Mouse (Mus musculus): ENCODE measurements around the gene Gsx2. TPM values are rescaled to one million over a fixed set of nuclear protein-coding genes. Genes with fewer than 3 reads are reported as not detected.
A peak's percentile ranks its signal among the peaks of the same experiment; 100 is the strongest.

Gene Gsx2
- polyA plus RNA-seq (2015; fragmentation: Nextera tagmentation; extraction: Ambion mirVana) = not detected in 2 replicates

DNA sequence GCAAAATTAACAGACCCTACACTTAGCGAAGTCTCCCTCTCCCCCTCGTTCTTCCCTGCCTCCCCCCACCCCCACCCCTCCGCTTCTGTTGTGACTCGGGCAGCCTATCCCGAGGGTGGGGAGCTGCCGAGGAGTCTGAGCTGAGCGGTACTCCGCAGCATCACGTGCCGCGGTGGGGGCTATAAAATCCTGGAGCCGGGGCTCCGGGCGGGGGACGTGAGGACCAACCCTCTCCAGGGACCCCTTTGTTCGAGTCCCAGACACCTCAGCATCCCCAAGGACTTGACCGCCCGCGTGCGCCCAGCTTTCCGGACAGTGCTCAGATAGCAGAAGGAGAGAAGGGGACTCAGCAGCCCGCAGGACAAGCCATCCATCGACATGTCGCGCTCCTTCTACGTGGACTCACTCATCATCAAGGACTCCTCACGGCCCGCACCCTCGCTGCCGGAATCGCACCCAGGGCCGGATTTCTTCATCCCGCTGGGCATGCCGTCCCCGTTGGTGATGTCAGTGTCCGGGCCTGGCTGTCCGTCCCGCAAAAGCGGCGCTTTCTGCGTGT, at the start of gene Gsx2:
Gsx2 (plus strand) TSS at position 219 of the 559 bp plus-strand sequence.
- peak within 1 kb of the TSS; percentile 41 for H3K4me2 ChIP-seq (ENCODE audit: low read depth, low read length)
- H3K36me3 ChIP-seq (ENCODE audit: control insufficient read depth, insufficient read depth, low read length) = no peaks in the 10 kb centered on the region
- H3K27me3 ChIP-seq (ENCODE audit: control insufficient read depth, insufficient read depth, low read length) = peaks cover 93% of the 10 kb centered on the region
- H3K4me3 ChIP-seq (replicated peaks; ENCODE audit: low read length) = peak within 1 kb of the TSS; percentile 25
- H3K9me3 ChIP-seq (replicated peaks; ENCODE audit: control insufficient read depth, low read length) = no peaks in the 10 kb centered on the region
- H3K9ac ChIP-seq (ENCODE audit: low read length) = no peak within 1 kb of the TSS
- under 1% methylated on average over 41 of the region's 41 CpGs for WGBS
- H3K27ac ChIP-seq (ENCODE audit: low read length) = no peak within 1 kb of the TSS
- peaks cover 10% of the 10 kb centered on the region for H3K4me1 ChIP-seq (ENCODE audit: control insufficient read depth, insufficient read depth, low read length)
- no peak for ATAC-seq (ENCODE audit: insufficient read depth, low FRiP score)

GRCm38 (mm10) chr5:75035475-75035874, 39.9 kb upstream of the Gsx2 start:
- no peak for ATAC-seq (ENCODE audit: insufficient read depth, low FRiP score)
- H3K36me3 ChIP-seq (ENCODE audit: control insufficient read depth, insufficient read depth, low read length) = no peaks in the 10 kb centered on the region
- 83% methylated on average over 3 of the region's 3 CpGs for WGBS
- H3K4me2 ChIP-seq (ENCODE audit: low read depth, low read length) = no peak overlapping the region
- H3K9me3 ChIP-seq (replicated peaks; ENCODE audit: control insufficient read depth, low read length) = no peaks in the 10 kb centered on the region
- H3K9ac ChIP-seq (ENCODE audit: low read length) = no peak overlapping the region
- no peak overlapping the region for H3K27ac ChIP-seq (ENCODE audit: low read length)
- H3K4me3 ChIP-seq (replicated peaks; ENCODE audit: low read length) = no peak overlapping the region
- H3K27me3 ChIP-seq (ENCODE audit: control insufficient read depth, insufficient read depth, low read length) = no peaks in the 10 kb centered on the region
- peaks cover 3% of the 10 kb centered on the region; the same call in 1 of the 2 replicates for H3K4me1 ChIP-seq (ENCODE audit: control insufficient read depth, insufficient read depth, low read length)

DNA sequence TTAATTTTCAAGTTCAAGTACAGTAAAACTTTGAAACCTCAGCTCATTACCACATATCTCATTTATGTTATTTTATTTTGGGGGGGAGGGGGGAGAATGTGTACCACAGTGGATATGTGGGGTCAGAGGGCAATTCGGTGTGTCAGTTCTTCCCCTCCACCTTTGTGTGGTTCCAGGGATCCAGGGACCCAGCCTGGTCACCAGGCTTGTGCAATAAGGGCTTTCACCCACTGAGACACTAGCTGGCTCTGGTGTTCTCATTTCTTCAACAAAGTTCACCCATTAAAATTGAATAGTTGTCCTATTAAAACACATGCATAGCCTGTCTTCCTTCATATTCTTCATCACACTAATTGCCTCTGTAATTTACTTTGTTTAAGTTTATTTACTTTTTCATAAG, 36.1 kb upstream of the Gsx2 start:
- Histone ChIP-seq H3K4me3 (replicated peaks; ENCODE audit: low read length) (no peak overlapping the region), H3K27me3 (ENCODE audit: control insufficient read depth, insufficient read depth, low read length) (no peaks in the 10 kb centered on the region), H3K4me2 (ENCODE audit: low read depth, low read length) (no peak overlapping the region), H3K9ac (ENCODE audit: low read length) (no peak overlapping the region), H3K9me3 (replicated peaks; ENCODE audit: control insufficient read depth, low read length) (peaks cover 3% of the 10 kb centered on the region; the same call in 1 of the 2 replicates), H3K36me3 (ENCODE audit: control insufficient read depth, insufficient read depth, low read length) (no peaks in the 10 kb centered on the region), H3K4me1 (ENCODE audit: control insufficient read depth, insufficient read depth, low read length) (peaks cover 15% of the 10 kb centered on the region), H3K27ac (ENCODE audit: low read length) (no peak overlapping the region)
- WGBS = 83% methylated on average over 1 of the region's 1 CpGs
- ATAC-seq (ENCODE audit: insufficient read depth, low FRiP score) = no peak

- peaks cover 3% of the 10 kb centered on the region; the same call in 1 of the 2 replicates for H3K9me3 ChIP-seq (replicated peaks; ENCODE audit: control insufficient read depth, low read length)
- WGBS = 18% methylated on average over 9 of the region's 9 CpGs
- no peak overlapping the region for H3K27ac ChIP-seq (ENCODE audit: low read length)
- peak overlapping the region; percentile 97 for H3K4me3 ChIP-seq (replicated peaks; ENCODE audit: low read length)
- H3K4me2 ChIP-seq (ENCODE audit: low read depth, low read length) = peak overlapping the region; percentile 66
- no peaks in the 10 kb centered on the region for H3K27me3 ChIP-seq (ENCODE audit: control insufficient read depth, insufficient read depth, low read length)
- H3K36me3 ChIP-seq (ENCODE audit: control insufficient read depth, insufficient read depth, low read length) = no peaks in the 10 kb centered on the region
- peak overlapping the region; percentile 100 for H3K9ac ChIP-seq (ENCODE audit: low read length)
- peaks cover 15% of the 10 kb centered on the region for H3K4me1 ChIP-seq (ENCODE audit: control insufficient read depth, insufficient read depth, low read length)
- ATAC-seq (ENCODE audit: insufficient read depth, low FRiP score) = no peak
These were observed 32.4 kb upstream of the Gsx2 start for GRCm38 (mm10) chr5:75043011-75043445.

DNA sequence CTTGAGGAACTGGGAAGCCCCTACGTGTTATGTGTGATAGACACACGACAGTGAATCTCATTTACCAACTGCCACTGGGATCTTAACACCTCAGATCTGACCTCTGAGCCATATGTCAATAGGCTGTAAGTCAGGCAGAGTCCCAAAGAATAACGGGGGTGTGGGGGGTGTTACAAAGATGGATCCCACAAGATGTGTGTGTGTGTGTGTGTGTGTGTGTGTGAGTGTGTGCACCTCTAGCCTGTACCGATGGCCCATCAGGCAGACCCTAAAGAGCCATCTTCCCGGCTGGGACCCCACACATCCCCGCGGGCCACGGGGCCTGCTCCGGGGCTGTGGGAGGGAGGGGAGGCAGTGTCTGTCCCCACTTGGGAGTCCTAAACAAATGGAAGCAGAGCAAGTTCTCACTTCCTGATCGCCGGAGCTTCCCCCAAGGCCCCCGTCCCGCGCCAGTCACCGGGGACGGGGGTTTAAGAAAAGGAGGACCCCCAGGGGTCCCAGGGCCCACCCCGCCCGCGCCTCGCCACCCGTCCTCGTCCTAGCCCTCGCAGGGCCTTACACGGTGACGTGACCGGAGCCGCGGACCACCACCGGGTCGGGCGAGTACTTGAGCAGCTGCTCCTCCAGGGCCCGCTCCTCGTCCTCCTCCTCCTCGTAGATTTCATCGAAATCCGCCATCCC, 31.6 kb upstream of the Gsx2 start:
- H3K36me3 ChIP-seq (ENCODE audit: control insufficient read depth, insufficient read depth, low read length) = no peaks in the 10 kb centered on the region
- peak overlapping the region; percentile 100 for H3K9ac ChIP-seq (ENCODE audit: low read length)
- H3K9me3 ChIP-seq (replicated peaks; ENCODE audit: control insufficient read depth, low read length) = peaks cover 3% of the 10 kb centered on the region; the same call in 1 of the 2 replicates
- peaks cover 15% of the 10 kb centered on the region for H3K4me1 ChIP-seq (ENCODE audit: control insufficient read depth, insufficient read depth, low read length)
- 1% methylated on average over 36 of the region's 36 CpGs for WGBS
- ATAC-seq (ENCODE audit: insufficient read depth, low FRiP score) = peak; percentile 75
- H3K4me3 ChIP-seq (replicated peaks; ENCODE audit: low read length) = peak overlapping the region; percentile 97
- peak overlapping the region; percentile 93 for H3K27ac ChIP-seq (ENCODE audit: low read length)
- H3K4me2 ChIP-seq (ENCODE audit: low read depth, low read length) = peak overlapping the region; percentile 66
- no peaks in the 10 kb centered on the region for H3K27me3 ChIP-seq (ENCODE audit: control insufficient read depth, insufficient read depth, low read length)

DNA sequence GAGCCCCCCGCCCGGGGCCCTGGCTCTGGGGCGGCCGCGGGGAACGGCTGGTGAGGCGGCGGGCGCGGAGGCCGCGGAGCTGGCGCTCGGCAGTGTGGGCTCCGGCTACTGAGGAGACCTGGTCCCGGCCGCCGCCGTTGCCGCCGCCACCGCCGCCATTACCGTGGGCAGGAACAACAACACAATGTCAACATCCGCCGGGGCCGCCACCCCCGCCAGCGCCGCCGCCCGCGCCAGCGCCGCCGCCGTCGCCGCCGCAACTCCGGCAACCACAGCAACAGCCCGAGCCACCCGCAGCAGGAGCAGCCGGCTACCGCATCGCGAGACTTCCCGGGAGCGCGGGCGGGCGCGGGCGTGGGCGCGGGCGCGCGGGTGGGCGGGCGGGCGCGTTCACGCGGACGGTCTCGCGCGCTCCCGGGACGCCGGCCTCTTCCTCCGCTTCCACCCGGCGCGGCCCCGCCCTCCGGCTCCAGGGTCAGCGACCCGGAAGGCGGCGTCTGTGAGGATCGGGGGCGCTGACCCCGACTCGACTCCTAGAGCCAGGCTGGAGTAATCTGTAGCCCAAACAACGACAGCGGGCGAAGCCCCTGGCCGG, 31.0 kb upstream of the Gsx2 start, which contains the start of gene Chic2:
Chic2 (minus strand) TSS at position 465 of the 595 bp plus-strand sequence.
- Histone ChIP-seq H3K27me3 (ENCODE audit: control insufficient read depth, insufficient read depth, low read length) (no peaks in the 10 kb centered on the region), H3K9ac (ENCODE audit: low read length) (peak within 1 kb of the TSS; percentile 100), H3K4me2 (ENCODE audit: low read depth, low read length) (peak within 1 kb of the TSS; percentile 66), H3K9me3 (replicated peaks; ENCODE audit: control insufficient read depth, low read length) (peaks cover 3% of the 10 kb centered on the region; the same call in 1 of the 2 replicates), H3K4me1 (ENCODE audit: control insufficient read depth, insufficient read depth, low read length) (peaks cover 15% of the 10 kb centered on the region), H3K36me3 (ENCODE audit: control insufficient read depth, insufficient read depth, low read length) (no peaks in the 10 kb centered on the region), H3K27ac (ENCODE audit: low read length) (peak within 1 kb of the TSS; percentile 93), H3K4me3 (replicated peaks; ENCODE audit: low read length) (peak within 1 kb of the TSS; percentile 97)
- WGBS = under 1% methylated on average over 57 of the region's 90 CpGs
- ATAC-seq (ENCODE audit: insufficient read depth, low FRiP score) = peak; percentile 94

DNA sequence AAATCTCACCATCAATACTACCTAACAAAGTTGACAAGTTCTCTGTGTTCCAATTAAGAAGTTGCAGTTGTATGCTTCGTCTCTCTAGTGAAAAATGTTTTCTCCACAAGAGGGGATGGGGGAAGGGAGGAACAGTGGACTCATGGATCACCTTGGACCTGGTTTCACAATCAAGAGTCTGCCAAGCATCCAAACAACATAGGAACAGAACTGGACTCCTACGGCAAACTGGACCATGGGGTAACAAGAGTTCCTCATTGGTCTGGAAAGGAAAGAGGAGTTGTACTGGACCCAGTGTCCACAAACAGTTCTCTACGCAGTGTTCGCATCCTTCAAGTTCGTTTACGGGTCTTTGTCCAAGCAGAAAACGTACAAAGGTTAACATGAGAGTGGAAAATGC, 30.0 kb upstream of the Gsx2 start:
- Histone ChIP-seq H3K9me3 (replicated peaks; ENCODE audit: control insufficient read depth, low read length) (peaks cover 3% of the 10 kb centered on the region; the same call in 1 of the 2 replicates), H3K27me3 (ENCODE audit: control insufficient read depth, insufficient read depth, low read length) (no peaks in the 10 kb centered on the region), H3K9ac (ENCODE audit: low read length) (no peak overlapping the region), H3K4me1 (ENCODE audit: control insufficient read depth, insufficient read depth, low read length) (peaks cover 12% of the 10 kb centered on the region), H3K36me3 (ENCODE audit: control insufficient read depth, insufficient read depth, low read length) (no peaks in the 10 kb centered on the region), H3K4me2 (ENCODE audit: low read depth, low read length) (no peak overlapping the region), H3K27ac (ENCODE audit: low read length) (no peak overlapping the region), H3K4me3 (replicated peaks; ENCODE audit: low read length) (no peak overlapping the region)
- no peak for ATAC-seq (ENCODE audit: insufficient read depth, low FRiP score)
- 69% methylated on average over 7 of the region's 7 CpGs for WGBS

GRCm38 (mm10) chr5:75046681-75047321, 28.6 kb upstream of the Gsx2 start:
- H3K4me1 ChIP-seq (ENCODE audit: control insufficient read depth, insufficient read depth, low read length) = peaks cover 11% of the 10 kb centered on the region
- no peak overlapping the region for H3K27ac ChIP-seq (ENCODE audit: low read length)
- H3K36me3 ChIP-seq (ENCODE audit: control insufficient read depth, insufficient read depth, low read length) = no peaks in the 10 kb centered on the region
- peak overlapping the region; percentile 18; the same call in 1 of the 2 replicates for H3K4me2 ChIP-seq (ENCODE audit: low read depth, low read length)
- H3K9me3 ChIP-seq (replicated peaks; ENCODE audit: control insufficient read depth, low read length) = no peaks in the 10 kb centered on the region
- no peak overlapping the region for H3K9ac ChIP-seq (ENCODE audit: low read length)
- no peak for ATAC-seq (ENCODE audit: insufficient read depth, low FRiP score)
- H3K27me3 ChIP-seq (ENCODE audit: control insufficient read depth, insufficient read depth, low read length) = no peaks in the 10 kb centered on the region
- 37% methylated on average over 15 of the region's 15 CpGs for WGBS
- no peak overlapping the region for H3K4me3 ChIP-seq (replicated peaks; ENCODE audit: low read length)
